Mouse (Mus musculus) T-helper 17 cell (primary cell): ENCODE measurements around the gene Slc2a10.

Source experiments
- in situ Hi-C, 2 experiments: fragments of 300-600 bp; cut with MboI, MseI; formaldehyde crosslinking; loops; 1 replicate in 1 of 2; 2 replicates in 1 of 2; pipeline ENCODE4 v1.15.1; 2025; ENCODE audit warnings: high pct_unique_total_duplicates in 2 of 2

Gene Slc2a10

GRCm38 (mm10) chr2:165558916-165559315 lies 55.3 kb downstream of the Slc2a10 start:
- in situ Hi-C loops, result no loop called here

- in situ Hi-C loops, result no loop called here
These were observed 56.1 kb downstream of the Slc2a10 start for GRCm38 (mm10) chr2:165559506-165560235.

- in situ Hi-C loops, result no loop called here
These were observed 58.3 kb downstream of the Slc2a10 start for GRCm38 (mm10) chr2:165561861-165562260.

GRCm38 (mm10) chr2:165563298-165564058 lies 59.9 kb downstream of the Slc2a10 start:
- in situ Hi-C loops, result no loop called here

GRCm38 (mm10) chr2:165564101-165564500 lies 60.5 kb downstream of the Slc2a10 start:
- in situ Hi-C loops, result no loop called here

- in situ Hi-C loops, result no loop called here
These were observed 61.0 kb downstream of the Slc2a10 start for GRCm38 (mm10) chr2:165564620-165565019.

GRCm38 (mm10) chr2:165566898-165567297 lies 63.3 kb downstream of the Slc2a10 start:
- in situ Hi-C loops, result no loop called here

- in situ Hi-C loops, result no loop called here
These were observed 64.2 kb downstream of the Slc2a10 start for GRCm38 (mm10) chr2:165567820-165568219.

- in situ Hi-C loops, result no loop called here
These were observed 65.3 kb downstream of the Slc2a10 start for GRCm38 (mm10) chr2:165568911-165569310.
